Mouse (Mus musculus): ENCODE data around the gene Ralbp1.

The Ralbp1 gene

GRCm38 (mm10) chr17:65889476-65889875 lies 3.9 kb upstream of the Ralbp1 start:
- no peak for DNase-seq

- DNase-seq, result no peak
These were observed 973 bp upstream of the Ralbp1 start for GRCm38 (mm10) chr17:65886571-65886970.

DNA sequence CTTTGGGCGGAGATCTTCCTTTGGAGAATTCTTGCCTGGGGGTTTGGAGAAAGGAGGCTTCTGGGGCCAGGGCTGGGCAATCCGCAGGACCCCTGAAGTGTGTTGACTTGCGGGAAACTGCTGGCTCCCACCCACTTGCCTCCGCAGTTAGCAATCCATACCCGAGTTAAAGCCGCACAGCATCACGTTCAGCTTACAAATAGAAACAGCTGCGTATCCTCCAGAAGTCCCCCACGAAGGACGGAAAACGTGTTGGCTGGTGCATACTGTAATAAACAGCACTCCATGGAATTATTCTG lies 251 bp downstream of the Ralbp1 start:
- DNase-seq, result no peak

GRCm38 (mm10) chr17:65884691-65885397 lies 754 bp downstream of the Ralbp1 start:
- peak; percentile 99 for DNase-seq

DNA sequence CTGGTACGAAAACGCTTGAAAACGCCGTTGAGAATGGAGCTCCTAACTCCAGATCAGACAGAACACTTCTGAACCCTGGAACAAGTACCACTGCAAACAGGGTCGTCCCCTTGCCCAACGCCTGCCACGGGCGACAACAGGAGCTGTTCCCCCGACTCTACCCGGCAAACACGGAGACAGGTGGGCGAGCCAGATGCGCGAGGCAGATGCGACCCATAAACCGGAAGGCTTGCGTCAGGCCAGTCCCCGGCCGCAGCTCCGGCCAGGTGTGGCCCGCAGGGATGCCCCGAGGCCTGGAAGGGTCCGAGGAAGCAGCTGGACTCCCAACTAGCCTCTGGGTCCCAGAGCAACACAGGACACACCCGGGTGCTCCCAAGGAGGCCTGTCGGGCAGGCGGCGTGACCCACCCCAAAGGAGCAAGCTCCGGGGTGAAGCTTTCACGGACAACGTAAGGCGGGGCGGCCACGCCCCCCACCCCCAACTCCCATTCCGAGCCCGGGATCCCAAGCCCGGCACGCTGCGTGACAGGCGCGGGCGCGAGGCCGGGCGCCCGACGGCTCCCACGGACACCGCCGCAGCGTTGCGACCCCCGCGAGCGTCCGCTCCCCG lies 1.4 kb downstream of the Ralbp1 start:
- DNase-seq, result peak in 1 of 2 experiments; percentile 46

DNA sequence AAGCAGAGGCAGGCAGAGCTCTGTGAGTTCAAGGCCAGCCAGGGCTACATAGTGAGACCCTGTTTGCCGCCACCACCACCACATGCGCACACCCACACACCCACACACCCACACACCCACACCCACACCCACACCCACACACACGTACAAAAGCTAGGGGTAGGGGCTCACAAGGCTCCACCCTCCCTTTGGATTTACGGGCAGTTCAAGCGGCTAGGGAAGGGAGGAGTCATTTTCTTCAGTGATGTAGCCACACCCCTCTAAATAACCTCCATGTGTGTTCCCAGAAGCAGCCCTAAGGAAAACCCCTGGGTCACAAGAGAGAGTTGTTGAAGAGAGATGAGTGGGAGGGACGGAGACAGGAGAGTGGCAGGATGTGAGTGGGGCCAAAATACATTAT lies 8.6 kb downstream of the Ralbp1 start:
- DNase-seq, result no peak

- peak in 1 of 2 experiments; percentile 28 for DNase-seq
These were observed 11.8 kb downstream of the Ralbp1 start for GRCm38 (mm10) chr17:65873834-65874233.

GRCm38 (mm10) chr17:65873156-65873555 lies 12.4 kb downstream of the Ralbp1 start:
- DNase-seq, result no peak

DNA sequence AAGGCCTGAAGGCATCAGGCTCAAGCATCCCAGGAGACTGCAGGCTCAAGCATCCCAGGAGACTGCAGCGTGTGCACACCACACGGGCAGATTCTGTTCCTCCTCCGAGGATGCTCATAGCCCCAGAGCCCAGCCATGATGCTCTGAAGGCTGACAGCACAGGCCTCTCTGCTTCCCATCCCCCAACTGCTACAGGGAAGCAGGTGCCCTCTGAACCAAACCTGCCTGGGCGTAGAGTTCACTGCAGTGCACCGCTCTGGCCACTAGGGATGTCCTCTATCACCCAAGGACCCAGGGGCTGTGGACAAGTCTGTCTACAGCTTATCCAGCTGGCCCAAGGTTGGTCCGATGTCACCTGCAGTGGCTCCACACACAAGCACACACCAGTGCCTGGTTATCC lies 12.9 kb downstream of the Ralbp1 start:
- peak; percentile 73 to 76 for DNase-seq

GRCm38 (mm10) chr17:65872051-65872450 lies 13.5 kb downstream of the Ralbp1 start:
- DNase-seq, result no peak

- no peak for DNase-seq
These were observed 14.0 kb downstream of the Ralbp1 start for GRCm38 (mm10) chr17:65871641-65872041.

GRCm38 (mm10) chr17:65870146-65870545 lies 15.5 kb downstream of the Ralbp1 start:
- DNase-seq, result peak; percentile 84 to 87

GRCm38 (mm10) chr17:65869720-65870119 lies 15.9 kb downstream of the Ralbp1 start:
- no peak for DNase-seq

DNA sequence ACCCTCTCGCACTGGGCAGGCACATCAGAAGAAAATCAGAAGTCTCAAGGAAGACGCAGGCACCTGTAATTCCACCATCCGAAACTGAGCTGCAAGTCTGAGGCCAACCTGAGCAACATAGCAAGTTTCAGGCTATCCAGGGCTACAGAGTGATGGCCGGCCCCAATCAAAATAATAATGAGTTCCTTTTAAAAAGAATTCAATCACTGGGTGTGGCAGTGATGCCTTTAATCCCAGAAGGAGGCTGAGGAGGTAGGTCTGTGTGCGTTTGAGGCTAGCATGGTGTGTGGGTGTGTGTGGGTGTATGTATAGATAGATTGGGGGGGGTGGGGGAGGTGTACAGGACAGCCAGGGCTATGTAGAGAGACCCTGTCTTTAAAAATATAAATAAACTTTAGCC lies 17.6 kb downstream of the Ralbp1 start:
- DNase-seq, result no peak

DNA sequence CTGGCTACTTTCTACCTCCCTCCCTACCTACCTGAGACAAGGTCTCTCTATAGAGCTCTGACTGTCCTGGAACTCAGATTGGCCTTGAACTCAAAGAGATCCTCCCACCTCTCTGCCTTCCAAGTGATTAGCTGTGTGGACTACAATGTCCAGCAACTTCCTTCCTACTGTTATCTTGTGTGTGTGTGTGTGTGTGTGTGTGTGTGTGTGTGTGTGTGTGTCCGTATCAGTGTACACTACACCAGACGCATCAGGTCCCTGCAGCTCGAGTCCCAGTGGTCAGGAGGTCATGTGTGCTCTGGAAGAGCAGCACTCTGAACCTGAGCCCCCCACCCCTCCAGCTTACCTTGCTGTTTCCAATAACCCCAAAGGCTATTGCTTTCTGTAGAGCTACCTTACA lies 19.4 kb downstream of the Ralbp1 start:
- DNase-seq, result no peak

- DNase-seq, result no peak
These were observed 20.3 kb downstream of the Ralbp1 start for GRCm38 (mm10) chr17:65865265-65865664.

DNA sequence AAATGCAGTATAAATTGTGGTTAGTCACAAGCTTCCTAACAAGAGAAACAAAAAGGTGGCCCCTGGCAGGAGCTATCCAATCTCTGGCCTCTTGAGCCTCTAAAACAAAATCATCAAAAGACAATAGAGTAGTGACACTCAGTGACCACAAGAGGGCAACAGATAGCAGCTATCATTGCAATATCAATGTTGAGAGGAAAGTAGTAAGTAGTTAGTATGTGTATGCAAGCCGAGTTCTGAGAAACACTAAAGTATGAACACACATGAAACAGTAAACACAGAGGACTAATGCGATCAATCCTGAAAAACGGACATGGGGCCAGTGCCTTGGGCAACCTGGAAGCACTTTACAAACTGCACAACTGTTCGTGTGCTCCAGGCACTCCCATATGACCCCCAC lies 20.9 kb downstream of the Ralbp1 start:
- DNase-seq, result no peak

DNA sequence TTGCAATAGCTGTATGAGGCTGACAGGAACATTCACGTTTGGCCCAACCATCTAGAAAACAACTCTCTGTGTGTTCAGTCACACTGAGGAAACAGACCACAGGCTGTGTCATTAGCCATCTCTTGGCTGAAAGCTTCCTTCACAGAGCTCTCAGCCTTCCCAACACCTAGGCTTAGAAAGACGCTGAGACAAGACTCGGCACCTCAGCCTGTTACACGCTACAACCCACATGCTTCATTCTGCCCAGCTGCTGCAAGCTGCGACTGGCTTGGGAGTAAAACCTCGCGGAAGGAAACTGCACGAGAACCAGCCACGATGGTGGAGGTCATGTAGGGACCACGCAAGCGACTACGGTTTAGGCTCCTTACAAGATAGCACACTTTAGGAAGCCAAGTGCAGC lies 21.8 kb downstream of the Ralbp1 start:
- no peak for DNase-seq

GRCm38 (mm10) chr17:65862579-65862978 lies 23.0 kb downstream of the Ralbp1 start:
- peak; percentile 38 to 45 for DNase-seq

GRCm38 (mm10) chr17:65857617-65858016 lies 28.0 kb downstream of the Ralbp1 start:
- DNase-seq, result no peak

- no peak for DNase-seq
These were observed 31.6 kb downstream of the Ralbp1 start for GRCm38 (mm10) chr17:65854006-65854405.

DNA sequence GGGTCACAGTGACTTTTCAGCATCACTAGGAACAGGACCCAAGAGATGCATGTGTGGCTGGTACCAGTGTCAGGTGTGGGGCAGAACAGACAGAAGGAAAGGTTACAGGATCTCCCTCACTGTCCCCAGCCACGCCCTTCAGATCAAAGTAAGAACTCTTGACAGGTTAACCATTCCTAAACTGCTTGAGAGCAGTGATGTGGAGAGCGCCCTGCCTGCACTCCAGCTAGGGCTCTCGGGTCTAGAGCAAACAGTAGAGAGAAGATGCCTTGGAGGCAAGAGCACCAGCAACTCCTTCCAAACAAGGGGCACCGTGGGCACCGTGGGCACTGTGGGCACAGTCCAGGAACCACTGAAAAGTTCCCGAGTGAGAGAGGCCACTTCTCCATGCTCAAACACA lies 32.3 kb downstream of the Ralbp1 start:
- no peak for DNase-seq

DNA sequence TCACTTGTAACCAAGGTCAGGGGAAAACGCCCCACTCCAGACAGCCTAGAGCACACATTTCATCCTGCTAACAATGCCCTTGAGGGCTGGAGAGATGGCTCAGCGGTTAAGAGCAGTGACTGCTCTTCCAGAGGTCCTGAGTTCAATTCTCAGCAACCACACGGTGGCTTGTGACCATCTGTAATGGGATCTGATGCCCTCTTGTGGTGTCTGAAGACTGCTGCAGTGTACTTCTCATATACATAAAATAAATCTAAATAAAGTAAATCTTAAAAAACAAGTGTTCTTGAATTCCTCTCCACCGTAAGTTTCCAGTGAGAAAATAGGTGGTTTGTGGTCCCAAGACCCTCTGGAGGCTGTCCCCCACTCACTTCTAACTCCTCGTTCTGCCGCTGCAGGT lies 33.8 kb downstream of the Ralbp1 start:
- DNase-seq, result no peak

GRCm38 (mm10) chr17:65850487-65850886 lies 35.1 kb downstream of the Ralbp1 start:
- no peak for DNase-seq
